Mouse (Mus musculus): ENCODE measurements at regions not wholly inside any gene's neighbourhood (a gene's known extent, or its start where the extent isn't known, plus 50 kb on each side); places are given as distances from the start of the nearest gene placed in this dataset.

GRCm38 (mm10) chr14:73453164-73453563, 56.7 kb upstream of the Med4 start:
- Histone ChIP-seq H3K4me3 (ENCODE audit: low read depth, low read length) (no peak overlapping the region), H3K36me3 (ENCODE audit: insufficient read depth, low read length) (no peaks in the 10 kb centered on the region), H3K27ac (ENCODE audit: low read depth, low read length) (no peak overlapping the region), H3K9ac (replicated peaks; ENCODE audit: low read length, poor library complexity, severe bottlenecking) (no peak overlapping the region), H3K9me3 (ENCODE audit: low read length) (no peaks in the 10 kb centered on the region), H3K4me1 (ENCODE audit: insufficient read depth, low read length) (no peaks in the 10 kb centered on the region), H3K27me3 (ENCODE audit: insufficient read depth, low read length) (no peaks in the 10 kb centered on the region), H3K4me2 (ENCODE audit: low read depth, low read length, poor library complexity, severe bottlenecking) (no peak overlapping the region)
- no peak; the same call in 1 of the 2 replicates for ATAC-seq (ENCODE audit: low FRiP score)
- no peak for TF ChIP-seq CTCF (IDR thresholded peaks at IDR 0.05)
- DNase-seq (ENCODE audit: low spot score) = peak; percentile 57
- WGBS = 59% methylated on average over 12 of the region's 12 CpGs

- no peaks in the 10 kb centered on the region for H3K4me1 ChIP-seq (ENCODE audit: insufficient read depth, low read length)
- WGBS = 91% methylated on average over 7 of the region's 7 CpGs
- no peak for DNase-seq (ENCODE audit: low spot score)
- no peaks in the 10 kb centered on the region for H3K9me3 ChIP-seq (ENCODE audit: low read length)
- H3K4me2 ChIP-seq (ENCODE audit: low read depth, low read length, poor library complexity, severe bottlenecking) = no peak overlapping the region
- no peaks in the 10 kb centered on the region for H3K36me3 ChIP-seq (ENCODE audit: insufficient read depth, low read length)
- H3K9ac ChIP-seq (replicated peaks; ENCODE audit: low read length, poor library complexity, severe bottlenecking) = no peak overlapping the region
- no peak overlapping the region for H3K4me3 ChIP-seq (ENCODE audit: low read depth, low read length)
- H3K27me3 ChIP-seq (ENCODE audit: insufficient read depth, low read length) = no peaks in the 10 kb centered on the region
- no peak overlapping the region for H3K27ac ChIP-seq (ENCODE audit: low read depth, low read length)
- no peak for ATAC-seq (ENCODE audit: low FRiP score)
- no peak for TF ChIP-seq CTCF (IDR thresholded peaks at IDR 0.05)
These were observed 57.3 kb upstream of the Med4 start for GRCm38 (mm10) chr14:73452321-73453082.

- Histone ChIP-seq H3K36me3 (ENCODE audit: insufficient read depth, low read length) (no peaks in the 10 kb centered on the region), H3K4me3 (ENCODE audit: low read depth, low read length) (no peak overlapping the region), H3K9ac (replicated peaks; ENCODE audit: low read length, poor library complexity, severe bottlenecking) (no peak overlapping the region), H3K27ac (ENCODE audit: low read depth, low read length) (no peak overlapping the region), H3K4me1 (ENCODE audit: insufficient read depth, low read length) (no peaks in the 10 kb centered on the region), H3K9me3 (ENCODE audit: low read length) (no peaks in the 10 kb centered on the region), H3K4me2 (ENCODE audit: low read depth, low read length, poor library complexity, severe bottlenecking) (no peak overlapping the region), H3K27me3 (ENCODE audit: insufficient read depth, low read length) (no peaks in the 10 kb centered on the region)
- DNase-seq (ENCODE audit: low spot score) = no peak
- 79% methylated on average over 9 of the region's 9 CpGs for WGBS
- TF ChIP-seq CTCF (IDR thresholded peaks at IDR 0.05) = no peak
- no peak for ATAC-seq (ENCODE audit: low FRiP score)
These were observed 58.4 kb upstream of the Med4 start for GRCm38 (mm10) chr14:73451291-73452045.

- no peak overlapping the region for H3K9ac ChIP-seq (replicated peaks; ENCODE audit: low read length, poor library complexity, severe bottlenecking)
- no peak overlapping the region for H3K27ac ChIP-seq (ENCODE audit: low read depth, low read length)
- ATAC-seq (ENCODE audit: low FRiP score) (no peak), DNase-seq (ENCODE audit: low spot score) (no peak)
- H3K9me3 ChIP-seq (ENCODE audit: low read length) = no peaks in the 10 kb centered on the region
- no peaks in the 10 kb centered on the region for H3K36me3 ChIP-seq (ENCODE audit: insufficient read depth, low read length)
- H3K4me2 ChIP-seq (ENCODE audit: low read depth, low read length, poor library complexity, severe bottlenecking) = no peak overlapping the region
- H3K27me3 ChIP-seq (ENCODE audit: insufficient read depth, low read length) = no peaks in the 10 kb centered on the region
- no peak for TF ChIP-seq CTCF (IDR thresholded peaks at IDR 0.05)
- H3K4me1 ChIP-seq (ENCODE audit: insufficient read depth, low read length) = no peaks in the 10 kb centered on the region
- H3K4me3 ChIP-seq (ENCODE audit: low read depth, low read length) = no peak overlapping the region
- 87% methylated on average over 6 of the region's 6 CpGs for WGBS
These were observed 59.8 kb upstream of the Med4 start for GRCm38 (mm10) chr14:73449901-73450495.

- ATAC-seq (ENCODE audit: low FRiP score) (no peak), DNase-seq (ENCODE audit: low spot score) (no peak)
- H3K4me1 ChIP-seq (ENCODE audit: insufficient read depth, low read length) = no peaks in the 10 kb centered on the region
- 91% methylated on average over 10 of the region's 10 CpGs for WGBS
- H3K27ac ChIP-seq (ENCODE audit: low read depth, low read length) = no peak overlapping the region
- no peaks in the 10 kb centered on the region for H3K9me3 ChIP-seq (ENCODE audit: low read length)
- no peaks in the 10 kb centered on the region for H3K36me3 ChIP-seq (ENCODE audit: insufficient read depth, low read length)
- H3K4me3 ChIP-seq (ENCODE audit: low read depth, low read length) = no peak overlapping the region
- H3K9ac ChIP-seq (replicated peaks; ENCODE audit: low read length, poor library complexity, severe bottlenecking) = no peak overlapping the region
- no peak overlapping the region for H3K4me2 ChIP-seq (ENCODE audit: low read depth, low read length, poor library complexity, severe bottlenecking)
- no peaks in the 10 kb centered on the region for H3K27me3 ChIP-seq (ENCODE audit: insufficient read depth, low read length)
- TF ChIP-seq CTCF (IDR thresholded peaks at IDR 0.05) = no peak
These were observed 60.7 kb upstream of the Med4 start for GRCm38 (mm10) chr14:73449111-73449510.

Data from midbrain, postnatal 0 days (tissue).